Mouse (Mus musculus) embryo, embryonic 10.5 days (tissue): ENCODE data around the gene Gyg.

Experiments used
- DNase-seq: peaks from one replicate; pipeline ENCODE4 v3.0.0-alpha.2; 2015; ENCODE audit warnings: low spot score

The Gyg gene

DNA sequence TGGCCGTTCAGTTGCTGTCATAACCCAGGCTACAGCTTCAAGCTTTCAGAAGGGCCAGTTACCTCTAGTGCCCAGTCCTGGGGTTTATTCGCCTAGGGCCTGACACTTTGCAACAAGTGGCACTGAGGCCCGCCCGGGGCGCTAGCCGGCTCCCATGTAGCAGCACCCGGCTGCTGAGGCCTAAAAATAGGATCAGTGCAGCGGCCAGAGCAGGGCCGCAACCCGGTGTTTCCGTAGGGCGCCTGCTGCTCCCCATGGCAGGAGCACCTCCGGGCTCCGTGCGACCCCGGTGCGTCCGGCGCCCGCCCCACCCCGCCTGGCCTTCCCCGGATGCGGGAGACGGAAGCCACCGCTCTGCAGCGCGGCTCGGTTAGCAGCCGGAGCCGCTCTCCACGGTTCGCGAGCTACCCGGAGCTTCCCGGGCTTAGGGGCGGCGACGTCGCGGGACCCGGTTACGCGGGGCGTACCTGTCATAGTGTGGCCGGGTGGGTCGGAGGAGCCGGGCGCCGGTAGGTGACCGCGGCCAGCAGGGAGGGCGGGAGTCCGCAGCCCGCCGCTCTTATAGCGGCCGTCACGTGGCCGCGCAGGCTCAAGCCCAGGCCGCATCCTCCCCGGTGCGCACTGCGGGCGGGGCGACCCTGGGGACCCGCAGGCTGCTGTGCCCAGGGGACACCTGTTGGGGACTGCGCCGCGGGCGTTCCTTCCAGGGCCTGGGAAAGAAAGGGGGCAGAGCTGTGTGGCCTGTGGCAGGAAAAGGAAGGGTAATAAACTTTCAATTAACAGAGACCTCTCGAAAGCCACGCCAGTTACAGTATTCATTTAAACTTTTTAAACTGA, at the start of gene Gyg:
TSS of gene Gyg (minus strand) at position 787 of the 837 bp plus-strand sequence.
- peak; percentile 66 for DNase-seq

DNA sequence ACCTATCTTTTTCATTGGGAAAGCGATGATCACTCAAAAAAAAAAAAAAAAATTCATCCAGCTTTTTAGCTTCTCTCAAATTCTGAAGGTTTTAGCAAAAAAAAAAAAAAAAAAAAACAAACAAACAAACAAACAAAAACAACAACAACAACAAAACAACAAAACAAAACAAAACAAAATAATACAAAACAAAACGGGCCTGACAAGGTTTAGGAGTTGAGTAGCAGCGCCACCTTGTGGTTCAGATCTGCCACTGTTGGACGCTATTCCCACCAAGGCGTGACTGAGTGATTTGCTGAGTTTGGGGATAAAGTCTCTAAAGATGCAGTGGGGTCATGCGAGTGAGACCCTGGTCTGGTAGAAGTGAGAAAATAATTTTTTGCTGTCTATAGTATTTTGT, 43.8 kb upstream of the Gyg start:
- peak; percentile 83 for DNase-seq

DNA sequence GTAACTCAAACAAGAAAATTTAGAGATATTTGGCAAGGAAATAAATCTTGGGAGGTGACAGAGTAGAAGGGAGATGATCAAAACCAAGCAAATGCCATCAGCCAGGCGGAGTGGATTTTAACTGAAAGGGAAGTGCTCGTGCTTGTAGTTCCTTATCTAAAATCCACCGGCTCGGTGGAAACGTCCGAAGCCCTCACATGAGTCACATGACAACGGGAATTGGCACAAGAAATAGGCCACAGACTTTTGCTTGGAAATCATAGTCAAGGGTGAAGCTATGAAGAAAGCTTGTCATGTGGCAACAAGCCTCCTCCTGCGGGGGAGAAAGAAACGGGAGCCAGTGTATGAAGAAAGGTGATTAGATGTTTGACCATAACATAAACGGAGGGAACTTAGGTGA, 42.8 kb upstream of the Gyg start:
- no peak for DNase-seq

DNA sequence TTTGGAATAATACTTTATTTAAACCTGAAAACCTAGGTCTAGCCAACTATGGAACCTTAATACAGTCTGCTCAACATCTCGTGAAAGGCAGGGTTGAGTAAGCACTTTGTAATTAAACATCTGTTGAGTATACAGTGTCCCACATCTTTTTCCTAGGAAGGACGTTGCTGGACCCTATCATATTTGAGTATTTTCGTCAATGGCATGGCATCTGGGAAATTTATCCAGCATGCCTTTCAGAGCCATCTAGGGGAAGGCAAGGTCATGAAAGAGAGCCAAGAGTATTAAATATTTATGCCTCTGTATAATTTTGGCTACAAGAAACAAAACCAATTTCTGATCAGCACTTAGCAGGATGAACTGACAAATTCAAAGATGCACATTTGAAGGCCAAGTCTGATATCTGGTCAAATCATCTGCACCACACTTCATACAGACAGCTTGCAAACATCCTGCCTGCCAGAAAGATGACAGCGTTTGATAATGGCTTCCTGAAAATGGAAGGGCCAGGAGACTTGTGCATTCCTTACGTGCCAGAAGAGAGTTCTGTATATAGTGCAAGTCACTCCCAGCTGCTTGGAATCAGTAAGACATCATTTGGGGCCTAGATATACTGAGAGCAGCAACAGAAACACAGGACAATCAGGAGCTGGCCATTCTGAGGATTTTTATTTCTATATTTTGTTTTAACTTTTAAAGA, 34.0 kb upstream of the Gyg start:
- peak; percentile 5 for DNase-seq

DNA sequence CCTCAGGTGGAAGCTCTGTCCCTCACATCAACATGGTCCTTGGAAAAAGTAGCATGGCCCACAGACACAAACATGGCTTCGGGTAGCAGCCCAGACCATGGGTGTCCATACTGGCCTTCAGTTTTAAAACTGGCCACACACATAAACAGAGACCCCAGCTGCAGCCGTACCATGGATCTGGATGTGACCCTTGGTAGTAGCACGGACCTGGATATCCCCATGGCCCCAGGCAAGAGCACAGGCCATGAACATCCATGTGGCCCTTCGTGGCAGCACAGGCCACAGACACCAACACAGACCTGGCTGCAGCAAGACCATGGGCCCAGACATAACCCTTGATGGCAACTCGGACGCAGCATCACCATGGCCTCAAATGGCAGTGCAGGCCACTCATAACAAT, 17.3 kb upstream of the Gyg start:
- no peak for DNase-seq

DNA sequence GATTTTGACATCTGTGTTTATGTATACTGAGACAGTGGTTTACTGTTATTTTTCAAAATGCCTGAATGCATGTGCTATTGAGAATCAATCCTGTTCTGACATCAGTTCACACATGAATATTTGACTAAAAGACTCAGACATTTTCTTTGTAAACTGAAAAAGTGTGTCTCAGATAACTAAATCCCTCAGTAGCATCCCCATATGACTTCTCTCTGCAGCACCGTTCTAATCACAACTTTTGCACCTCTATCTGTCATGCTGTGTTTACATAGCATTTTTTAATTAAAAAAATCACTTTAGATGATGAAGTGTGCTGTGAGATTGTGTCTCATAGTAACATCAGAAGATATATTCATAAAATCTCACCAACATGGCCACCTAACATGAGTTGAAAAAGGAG, 12.4 kb upstream of the Gyg start:
- DNase-seq = no peak

DNA sequence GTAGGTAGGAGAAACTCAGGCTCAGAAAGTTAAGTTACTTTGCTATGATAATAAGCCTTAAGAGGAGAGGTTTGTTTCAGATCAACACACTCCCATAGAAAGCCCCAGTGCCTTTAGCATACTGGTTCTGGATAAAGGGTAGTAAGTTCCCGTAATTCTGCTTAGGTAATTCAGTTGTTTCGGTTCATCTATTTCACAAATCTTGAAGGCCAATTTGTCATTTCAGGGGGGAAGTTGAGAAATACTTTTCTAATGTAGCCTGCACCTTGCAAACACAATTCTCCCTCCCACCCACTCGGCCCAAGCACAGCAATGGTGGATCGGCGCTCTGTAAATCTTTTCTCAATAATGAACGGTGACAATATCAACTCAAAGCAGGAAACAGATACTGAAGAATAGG, 359 bp upstream of the Gyg start:
- no peak for DNase-seq

DNA sequence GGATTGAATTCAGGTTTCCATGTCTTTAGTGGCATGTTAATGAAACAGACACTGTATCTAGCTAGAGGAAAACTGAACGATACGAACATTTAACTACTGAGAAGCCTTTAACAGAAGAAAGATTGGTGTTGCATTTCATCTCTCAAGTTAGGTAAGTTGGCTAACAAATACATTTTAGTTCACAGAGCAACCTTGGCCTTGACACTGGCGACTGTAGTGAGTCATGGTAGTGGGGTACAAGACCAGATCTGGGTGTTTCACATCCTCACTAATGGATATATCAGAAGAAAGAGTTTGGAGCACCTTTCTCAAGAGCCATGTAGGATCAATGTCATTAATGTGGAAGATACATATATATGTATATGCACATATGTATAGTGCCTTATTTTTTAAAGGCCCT, 3.5 kb downstream of the Gyg start:
- DNase-seq = no peak

DNA sequence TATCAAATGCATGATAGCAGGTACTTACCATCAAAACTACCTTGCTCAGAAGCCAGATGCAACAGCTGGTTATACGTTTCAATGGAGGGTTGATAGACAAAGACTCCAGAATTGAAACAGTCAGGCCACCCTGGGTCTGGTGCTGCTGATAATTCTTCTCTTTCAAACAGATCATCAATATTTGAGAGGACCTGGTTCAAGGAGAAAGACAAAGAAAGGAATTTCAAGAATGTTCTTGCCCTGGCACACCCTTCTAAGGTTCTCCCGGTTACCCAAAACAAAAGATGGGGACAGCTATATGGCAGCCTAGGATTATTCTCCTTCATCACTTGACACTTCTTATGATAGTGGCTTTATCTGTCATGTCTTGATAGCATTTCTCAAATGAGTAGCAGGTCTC, 4.6 kb downstream of the Gyg start:
- no peak for DNase-seq

DNA sequence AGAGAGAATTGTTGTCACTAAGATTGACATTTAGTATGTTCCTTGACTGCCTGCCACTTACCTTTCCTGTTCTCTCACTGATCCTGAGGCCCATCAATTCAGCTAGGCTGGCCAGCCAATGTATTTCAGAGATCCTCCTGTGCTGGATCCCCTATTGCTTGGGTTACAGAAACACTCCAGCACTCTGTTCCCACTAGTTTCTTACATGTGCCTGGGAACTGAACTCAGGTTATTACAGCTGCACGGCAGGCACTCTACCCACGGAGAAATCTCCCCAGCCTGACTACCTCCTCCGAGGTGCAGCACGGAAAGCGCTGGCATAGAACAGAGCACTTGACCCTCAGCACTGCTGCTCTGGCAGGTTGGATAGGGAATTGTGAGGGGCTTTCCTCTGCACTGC, 7.5 kb downstream of the Gyg start:
- no peak for DNase-seq

DNA sequence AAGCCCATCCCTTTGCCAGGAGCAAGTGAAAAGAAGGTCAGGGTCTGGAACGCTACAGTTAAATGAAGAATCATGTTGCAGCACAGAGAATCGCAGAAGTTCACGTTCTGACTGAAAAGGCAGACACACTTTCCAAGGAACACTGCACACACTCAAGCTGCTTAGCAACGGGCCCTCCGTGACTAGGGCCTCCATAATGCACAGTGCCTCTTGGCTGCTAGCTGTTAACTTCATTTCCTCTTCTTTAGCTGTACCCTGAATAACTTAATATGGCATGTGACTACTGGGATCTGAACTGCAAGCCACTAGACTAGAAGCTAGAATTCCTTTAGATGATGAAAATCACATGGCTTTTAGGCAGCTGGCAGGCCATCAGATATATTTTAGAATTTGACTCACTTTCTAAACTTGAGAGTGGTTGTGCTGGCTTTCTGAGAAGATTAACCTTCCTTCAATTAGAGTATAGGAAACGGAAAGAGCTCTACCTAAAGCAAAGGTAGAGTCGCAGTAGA, 8.2 kb downstream of the Gyg start:
- DNase-seq = peak; percentile 35

DNA sequence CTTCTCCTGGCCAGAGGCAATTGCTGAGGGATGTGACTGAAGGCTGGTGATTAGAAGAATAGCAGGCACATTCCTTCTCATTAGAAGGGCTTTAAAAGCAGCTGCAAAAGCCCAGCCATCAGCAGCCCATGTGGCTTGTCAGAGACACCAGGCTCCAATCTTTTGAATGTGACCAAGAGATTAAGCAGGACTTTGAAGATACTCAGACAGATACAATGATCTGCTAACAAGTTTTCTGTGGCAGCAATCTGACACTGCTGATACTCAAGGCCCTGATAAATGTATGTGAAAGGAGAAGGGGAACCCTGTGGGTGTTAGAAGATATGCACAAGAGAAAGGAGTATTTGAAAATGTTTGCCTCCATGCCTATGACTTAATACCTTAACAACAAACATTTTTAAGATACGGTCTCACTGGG, 9.4 kb downstream of the Gyg start:
- peak; percentile 48 for DNase-seq

DNA sequence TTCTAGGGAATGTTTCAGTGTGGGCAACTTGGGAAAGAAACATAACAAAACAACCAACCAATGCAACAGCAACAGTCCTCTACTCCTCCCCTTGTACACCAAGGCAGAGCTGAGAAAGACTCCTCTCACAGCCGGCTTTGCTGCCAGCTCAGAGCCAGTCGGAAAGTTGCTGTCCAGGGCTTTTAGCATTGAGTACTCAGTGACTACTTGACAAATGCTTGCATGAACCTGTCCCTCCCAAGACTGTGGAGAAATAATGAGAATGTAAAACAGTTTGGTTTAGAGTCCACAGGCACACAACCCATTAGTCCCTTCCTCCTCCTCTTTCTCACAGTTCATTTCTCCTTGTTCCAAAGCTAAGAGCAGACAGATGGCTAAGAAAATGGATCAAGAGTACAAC, 10.7 kb downstream of the Gyg start:
- no peak for DNase-seq

DNA sequence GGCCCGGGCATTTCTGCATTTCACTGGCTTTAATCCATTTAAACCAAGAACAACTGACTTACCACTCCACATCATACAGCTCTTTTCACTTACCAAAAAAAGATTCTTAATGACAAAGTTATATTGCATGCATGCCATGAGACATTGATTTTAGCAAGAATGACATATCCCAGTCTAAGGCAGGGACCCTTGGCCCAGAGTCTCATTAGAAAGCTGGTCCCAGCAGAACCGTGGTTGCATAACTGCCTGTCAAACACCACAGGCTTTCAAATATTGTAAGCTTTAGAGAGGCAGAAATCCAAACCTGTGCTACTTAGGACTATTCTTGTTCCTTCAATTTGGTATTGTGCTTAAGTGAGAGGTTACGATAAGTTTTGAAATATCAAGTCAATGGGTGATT, 11.4 kb downstream of the Gyg start:
- no peak for DNase-seq

DNA sequence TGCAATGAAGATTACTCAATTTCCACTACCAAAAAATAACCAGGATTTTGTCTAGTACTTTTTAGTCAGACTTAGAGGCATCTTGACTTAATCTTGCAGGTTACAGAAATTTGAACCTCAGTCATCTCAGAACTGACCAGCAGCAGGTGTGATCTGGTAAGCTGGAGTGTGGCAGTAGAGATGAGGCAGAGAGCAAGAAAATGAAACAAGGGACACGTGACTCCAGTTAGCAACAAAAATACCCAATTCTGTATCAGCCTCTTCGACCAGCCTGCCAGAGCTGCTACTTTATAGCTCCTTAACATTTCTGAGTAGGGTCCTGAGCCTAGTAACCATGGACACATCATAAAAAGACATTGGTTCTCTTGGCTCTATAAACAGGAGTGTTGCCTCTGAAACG, 12.5 kb downstream of the Gyg start:
- no peak for DNase-seq

DNA sequence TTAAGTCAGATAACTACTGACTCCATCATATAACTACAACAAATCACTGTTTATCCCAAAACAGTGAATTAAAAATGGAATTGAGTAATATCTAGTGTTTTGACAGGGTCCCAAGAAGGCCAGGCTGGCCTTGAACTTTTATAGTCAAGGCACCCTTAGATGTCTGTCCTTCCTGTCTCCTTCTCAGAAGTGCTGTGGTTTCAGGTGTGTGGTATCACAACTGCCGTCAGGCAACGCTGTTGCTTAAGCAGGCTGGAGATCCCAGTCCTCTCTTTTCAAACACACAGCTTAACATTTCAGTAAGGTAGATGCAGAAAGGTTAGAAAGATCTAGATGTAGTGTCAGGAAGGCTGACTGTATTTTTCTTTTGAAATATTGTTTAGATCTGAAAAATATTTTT, 13.0 kb downstream of the Gyg start:
- DNase-seq = no peak

DNA sequence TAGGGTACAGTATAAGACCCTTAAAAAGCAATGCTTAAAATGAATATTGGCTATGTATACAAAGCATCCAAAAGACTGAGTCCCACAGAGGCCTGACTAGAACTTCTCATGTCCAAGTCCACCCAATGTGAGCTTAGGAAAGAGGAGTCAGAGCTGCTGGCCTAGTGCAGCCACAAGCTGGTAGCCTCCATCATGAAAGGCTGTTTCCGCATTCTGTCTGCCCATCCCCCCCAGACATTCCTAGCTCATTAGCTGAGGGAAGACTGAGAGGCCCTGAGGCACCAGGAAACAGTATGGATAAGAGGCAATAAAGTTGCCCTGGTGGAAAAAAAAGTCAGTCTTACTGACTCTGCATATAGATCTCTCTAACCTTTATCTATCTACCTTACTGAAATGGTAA, 13.4 kb downstream of the Gyg start:
- peak; percentile 78 for DNase-seq

DNA sequence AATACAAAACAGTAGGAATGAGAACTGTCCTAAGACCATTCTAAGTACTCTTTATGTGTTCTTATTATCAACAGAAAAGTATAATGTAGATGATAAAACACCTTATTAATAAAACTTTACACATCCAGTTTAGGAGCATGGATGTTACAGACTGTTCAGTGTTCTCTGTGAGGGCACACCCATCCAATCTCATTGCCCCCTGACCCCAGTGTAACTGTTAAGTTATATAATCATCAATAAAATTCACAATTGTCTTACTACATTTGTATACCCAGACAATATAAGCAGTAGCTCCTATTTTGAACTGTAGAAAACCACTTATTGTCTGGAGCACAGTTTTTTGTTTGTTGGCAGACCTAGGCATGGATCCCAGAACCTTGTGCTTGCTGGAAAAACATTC, 13.9 kb downstream of the Gyg start:
- DNase-seq = no peak

DNA sequence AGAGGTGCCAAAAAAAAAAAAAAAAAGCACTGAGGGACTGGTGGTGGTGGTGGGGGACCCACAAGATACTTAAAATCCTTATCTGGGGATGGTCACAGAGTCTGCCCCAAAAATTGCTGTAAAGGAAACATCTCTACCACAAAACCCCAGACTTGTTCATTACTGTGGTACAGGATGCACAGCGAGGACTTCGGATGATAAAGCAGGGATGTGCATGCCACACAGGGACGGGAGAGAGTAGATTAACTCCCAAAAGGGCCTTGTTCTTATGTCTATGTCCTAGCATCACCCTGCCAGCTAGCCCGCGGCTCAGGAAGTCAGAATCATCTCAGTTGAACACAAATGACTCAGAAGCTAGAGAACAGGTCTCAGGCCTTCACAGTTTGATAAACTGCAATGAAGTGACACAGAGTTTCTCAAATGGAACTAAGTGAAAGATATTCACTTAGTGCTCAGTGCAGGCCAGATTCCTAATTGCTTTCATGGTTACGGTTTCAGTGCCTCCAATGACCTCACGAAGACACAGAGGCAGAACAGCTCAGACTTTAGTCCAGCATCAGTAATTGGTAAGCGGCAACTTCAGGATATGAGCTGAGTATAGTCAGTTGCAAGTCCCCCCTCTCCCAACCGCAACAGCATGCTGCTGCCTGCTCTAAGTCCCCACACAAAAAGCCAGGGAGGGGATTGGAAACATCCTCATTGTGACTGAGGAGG, 18.1 kb downstream of the Gyg start:
- no peak for DNase-seq

DNA sequence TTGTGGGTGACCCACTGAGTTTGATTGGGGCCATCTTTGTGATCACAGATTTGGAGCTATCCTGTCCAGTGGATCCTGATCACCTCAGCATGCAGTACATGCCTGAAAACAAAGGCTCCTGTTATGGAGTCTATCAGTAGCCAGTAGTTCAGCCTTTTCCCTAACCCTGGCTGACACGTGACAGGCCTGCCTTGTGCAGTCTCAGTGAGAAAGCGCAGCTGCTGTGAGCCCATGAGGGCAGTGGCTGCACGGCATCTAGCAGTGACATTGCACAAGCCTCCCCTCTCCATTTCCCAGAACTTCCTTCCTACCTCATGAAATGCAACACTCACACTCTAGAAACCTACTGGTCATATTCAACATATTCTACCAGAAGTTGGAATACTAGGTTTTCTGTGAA, 20.6 kb downstream of the Gyg start:
- DNase-seq = no peak

DNA sequence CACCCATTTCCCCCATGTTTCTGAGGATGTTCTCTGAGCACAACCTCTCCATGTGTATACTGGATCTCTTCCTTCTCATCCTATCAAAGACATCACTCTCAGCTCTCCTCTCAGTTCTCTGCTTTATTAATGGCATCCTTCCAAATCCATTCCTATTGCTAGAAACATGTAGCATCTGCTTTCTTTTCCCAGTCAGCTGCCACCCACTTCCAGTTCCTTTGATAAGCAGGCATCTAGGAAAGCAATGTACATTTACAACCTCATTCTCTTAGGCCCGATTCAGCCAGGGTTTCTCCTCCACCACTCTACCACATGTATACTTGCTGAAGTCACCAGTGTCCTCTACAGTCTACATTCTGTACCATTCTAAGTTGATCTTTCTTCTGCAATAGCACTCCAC, 21.4 kb downstream of the Gyg start:
- DNase-seq = no peak

DNA sequence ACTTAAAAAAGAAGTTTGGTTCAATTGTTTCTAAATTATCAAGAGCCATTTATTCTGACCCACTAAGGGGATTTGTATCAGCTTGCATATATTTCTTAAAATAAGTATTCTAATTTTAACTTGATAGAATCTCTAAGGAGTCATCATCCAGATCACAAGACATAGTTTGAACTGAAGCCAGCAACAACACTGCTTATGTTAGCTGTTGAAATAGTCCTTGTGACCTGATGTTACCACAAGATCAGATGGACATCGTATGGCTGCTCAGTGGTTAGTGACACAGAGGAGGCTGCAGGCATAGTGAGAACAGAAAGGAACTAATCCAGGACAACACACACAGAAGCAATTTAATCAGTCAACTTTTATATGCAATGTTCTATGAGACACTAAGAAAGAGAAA, 22.4 kb downstream of the Gyg start:
- no peak for DNase-seq

DNA sequence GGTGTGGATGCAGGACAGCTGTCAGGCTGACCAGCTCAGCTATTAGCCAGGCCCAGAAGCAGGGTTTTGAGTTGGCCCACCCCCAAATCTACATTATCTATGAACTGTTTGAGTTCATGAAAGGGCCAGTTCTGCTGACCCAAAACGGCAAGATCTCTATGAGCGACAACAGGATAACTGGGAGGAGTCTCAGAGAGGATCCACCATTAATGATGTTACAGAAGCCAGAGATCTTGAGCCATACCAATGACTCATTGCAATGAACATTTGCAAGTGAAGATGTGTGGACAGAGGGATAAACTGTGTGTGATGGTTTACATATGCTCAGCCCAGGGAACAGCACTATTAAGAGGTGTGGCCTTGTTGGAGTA, 23.8 kb downstream of the Gyg start:
- DNase-seq = no peak
